Mouse (Mus musculus): ENCODE data around the gene Cracr2b.

Cracr2b gene

GRCm38 (mm10) chr7:141486239-141486638, 25.3 kb downstream of the Cracr2b start:
- DNase-seq (ENCODE audit: low spot score), result no peak

- DNase-seq (ENCODE audit: low spot score), result no peak
Observed at GRCm38 (mm10) chr7:141487141-141487540, 26.2 kb downstream of the Cracr2b start.

GRCm38 (mm10) chr7:141491151-141491550, 30.3 kb downstream of the Cracr2b start:
- DNase-seq (ENCODE audit: low spot score), result peak; percentile 64

- DNase-seq (ENCODE audit: low spot score), result no peak
Observed at GRCm38 (mm10) chr7:141492738-141493137, 31.8 kb downstream of the Cracr2b start.

GRCm38 (mm10) chr7:141493729-141494128, 32.8 kb downstream of the Cracr2b start:
- DNase-seq (ENCODE audit: low spot score), result no peak

- no peak for DNase-seq (ENCODE audit: low spot score)
Observed at GRCm38 (mm10) chr7:141495379-141495778, 34.5 kb downstream of the Cracr2b start.

- DNase-seq (ENCODE audit: low spot score), result no peak
Observed at GRCm38 (mm10) chr7:141495940-141496339, 35.0 kb downstream of the Cracr2b start.

GRCm38 (mm10) chr7:141497600-141497999, 36.7 kb downstream of the Cracr2b start:
- no peak for DNase-seq (ENCODE audit: low spot score)

GRCm38 (mm10) chr7:141501820-141502555, 41.1 kb downstream of the Cracr2b start:
- DNase-seq (ENCODE audit: low spot score), result no peak

GRCm38 (mm10) chr7:141502556-141502905, 41.6 kb downstream of the Cracr2b start:
- DNase-seq (ENCODE audit: low spot score), result no peak

- peak; percentile 43 for DNase-seq (ENCODE audit: low spot score)
Observed at GRCm38 (mm10) chr7:141506278-141506677, 45.4 kb downstream of the Cracr2b start.

- DNase-seq (ENCODE audit: low spot score), result peak; percentile 61
Observed at GRCm38 (mm10) chr7:141508160-141508559, 47.3 kb downstream of the Cracr2b start.

GRCm38 (mm10) chr7:141510196-141510595, 49.3 kb downstream of the Cracr2b start:
- DNase-seq (ENCODE audit: low spot score), result no peak

GRCm38 (mm10) chr7:141510681-141511191, 49.8 kb downstream of the Cracr2b start:
- no peak for DNase-seq (ENCODE audit: low spot score)
